Mouse (Mus musculus) spleen, adult 2 months (tissue): ENCODE results near the gene Slc6a6.

Experiments
- CTCF ChIP-seq: fragments of 200-500 bp; IDR thresholded peaks from 2 replicates; pipeline ENCODE4 v1.5.1; 2011; ENCODE audit warnings: mild to moderate bottlenecking, inconsistent platforms; ENCODE audit not compliant: insufficient read depth, insufficient read length, insufficient replicate concordance; ENCODE audit errors: extremely low read depth
- POLR2A ChIP-seq: fragments of 200-500 bp; IDR thresholded peaks from 2 replicates; pipeline ENCODE4 v1.6.1; 2011; ENCODE audit warnings: low read depth, low read length, inconsistent platforms

DNA sequence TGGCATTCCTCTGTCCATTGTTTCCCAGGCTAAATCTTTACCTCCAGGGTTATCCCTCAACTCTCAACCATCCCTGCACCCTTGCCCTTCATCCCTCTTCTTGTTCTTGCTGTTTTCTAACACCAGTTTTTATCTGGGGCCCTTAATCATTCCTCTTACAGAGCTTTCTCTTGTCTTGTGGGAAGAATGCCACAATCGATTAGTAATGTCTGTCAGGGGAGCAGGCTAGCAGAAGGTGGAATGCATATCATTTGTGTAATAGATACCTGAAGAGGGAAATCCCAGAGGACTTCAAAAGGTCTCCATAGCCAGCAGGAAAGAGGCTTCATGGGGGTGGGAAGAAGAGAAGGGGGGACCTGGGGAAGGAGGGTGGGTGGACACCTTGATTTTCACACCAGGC, 20.6 kb downstream of the Slc6a6 start:
- TF ChIP-seq CTCF (no peak), POLR2A (no peak)
